Mouse (Mus musculus): ENCODE measurements at regions not wholly inside any gene's neighbourhood (a gene's known extent, or its start where the extent isn't known, plus 50 kb on each side); places are given as distances from the start of the nearest gene placed in this dataset.

DNA sequence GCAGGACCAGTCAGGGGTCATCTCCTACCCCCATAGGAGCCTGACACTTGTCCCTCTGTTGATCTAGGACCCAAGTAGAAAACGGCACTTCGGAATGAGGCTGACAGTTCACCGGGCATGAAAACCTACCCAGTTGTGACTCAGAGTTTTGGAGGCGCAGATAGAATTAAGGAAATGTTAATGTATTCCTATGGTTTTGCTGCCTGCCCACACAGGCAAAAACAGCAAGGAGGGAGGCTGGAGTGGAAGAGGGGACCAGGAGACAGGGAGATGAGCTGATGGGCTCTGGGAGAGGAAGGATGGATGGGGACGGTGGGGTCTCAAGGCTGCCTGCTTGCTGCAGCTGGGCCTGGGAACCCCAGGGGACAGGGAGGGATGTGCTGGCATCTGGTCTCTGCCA lies 210.1 kb upstream of the Gm4791 start:
- Histone ChIP-seq H3K4me1 (ENCODE audit: control insufficient read depth in 1 of 2, insufficient read depth in 2 of 2, low read length in 2 of 2) (no peaks in the 10 kb centered on the region), H3K79me2 (ENCODE audit: control insufficient read depth, insufficient read depth, low read length, poor library complexity) (no peaks in the 10 kb centered on the region), H3K36me3 (ENCODE audit: control insufficient read depth in 1 of 2, insufficient read depth in 2 of 2, low read length in 2 of 2) (no peaks in the 10 kb centered on the region), H3K4me3 (ENCODE audit: control insufficient read depth in 1 of 2, insufficient read depth in 1 of 2, low read depth in 2 of 2, low read length in 2 of 2) (no peak overlapping the region), H3K27me3 (ENCODE audit: control insufficient read depth in 1 of 2, insufficient read depth in 2 of 2, low read length in 2 of 2) (no peaks in the 10 kb centered on the region), H3K9ac (ENCODE audit: control insufficient read depth, low read depth, low read length, poor library complexity, severe bottlenecking) (no peak overlapping the region), H3K27ac (ENCODE audit: control insufficient read depth, low read depth, low read length) (no peak overlapping the region), H3K9me3 (replicated peaks; ENCODE audit: insufficient read depth, low read length) (no peaks in the 10 kb centered on the region)
- TF ChIP-seq UBTF (IDR thresholded peaks at IDR 0.05; ENCODE audit: borderline replicate concordance, insufficient read depth, low read depth, low read length) (no peak), MAFK (IDR thresholded peaks at IDR 0.05; ENCODE audit: borderline replicate concordance, low read depth, low read length) (no peak), MYB (IDR thresholded peaks at IDR 0.05; ENCODE audit: low read depth, low read length) (no peak), TAL1 (IDR thresholded peaks at IDR 0.05; ENCODE audit: low read length) (no peak), E2F4 (IDR thresholded peaks at IDR 0.05; ENCODE audit: borderline replicate concordance, low read depth, low read length) (no peak), USF1 (IDR thresholded peaks at IDR 0.05; ENCODE audit: low read depth, low read length) (no peak), SIN3A (IDR thresholded peaks at IDR 0.05; ENCODE audit: low read length) (no peak), EP300 (IDR thresholded peaks at IDR 0.05; ENCODE audit: low read depth in 1 of 2, low read length in 2 of 2) (no peak), KAT2A (conservative IDR thresholded peaks at IDR 0.05; ENCODE audit: low read depth, low read length) (no peak), ZNF384 (IDR thresholded peaks at IDR 0.05; ENCODE audit: low read depth, low read length) (no peak), TCF12 (IDR thresholded peaks at IDR 0.05; ENCODE audit: low read depth, low read length) (no peak), USF2 (IDR thresholded peaks at IDR 0.05; ENCODE audit: borderline replicate concordance in 1 of 2, insufficient read depth in 1 of 2, low read depth in 1 of 2, low read length in 2 of 2) (no peak), CTCF (IDR thresholded peaks at IDR 0.05 in 2 of 3, conservative IDR thresholded peaks at IDR 0.05 in 1 of 3; ENCODE audit: control insufficient read depth in 1 of 3, insufficient read depth in 1 of 3, low read depth in 2 of 3, low read length in 3 of 3, poor library complexity in 1 of 3, severe bottlenecking in 1 of 3) (no peak)
- DNase-seq (ENCODE audit: low read depth, low spot score), result no peak

DNA sequence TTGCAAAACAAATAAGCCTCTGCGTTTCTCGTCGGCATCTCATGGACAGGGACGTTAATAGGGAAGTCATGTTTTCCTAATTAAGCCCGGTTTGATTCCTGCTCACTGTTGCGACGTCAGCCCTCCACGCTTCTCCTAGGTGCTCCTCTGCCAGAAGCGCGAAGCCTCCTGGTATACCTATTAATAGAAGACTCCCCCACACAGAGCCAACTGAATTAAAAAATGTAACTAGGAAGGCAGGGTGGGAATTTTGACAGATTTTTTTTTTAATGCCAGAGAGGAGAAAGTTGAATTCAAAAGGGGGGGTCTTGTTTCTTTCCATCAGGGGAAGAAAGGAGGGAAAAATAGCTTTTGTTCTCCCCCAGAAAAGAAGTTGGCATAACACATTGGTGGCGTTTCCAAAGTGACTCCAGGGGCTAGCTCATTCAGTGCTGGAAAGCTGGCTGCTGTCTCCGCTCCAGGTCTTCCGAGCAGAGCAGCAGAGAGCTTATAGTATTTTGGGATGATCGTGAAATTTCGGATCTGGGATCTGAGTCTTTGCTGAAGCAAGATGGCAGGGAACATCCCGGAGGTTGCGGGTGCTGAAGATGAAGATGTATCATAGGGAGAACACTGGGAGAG lies 214.1 kb upstream of the Gm4791 start:
- Histone ChIP-seq H3K27me3 (ENCODE audit: control insufficient read depth in 1 of 2, insufficient read depth in 2 of 2, low read length in 2 of 2) (no peaks in the 10 kb centered on the region), H3K36me3 (ENCODE audit: control insufficient read depth in 1 of 2, insufficient read depth in 2 of 2, low read length in 2 of 2) (no peaks in the 10 kb centered on the region), H3K4me3 (ENCODE audit: control insufficient read depth in 1 of 2, insufficient read depth in 1 of 2, low read depth in 2 of 2, low read length in 2 of 2) (no peak overlapping the region), H3K9ac (ENCODE audit: control insufficient read depth, low read depth, low read length, poor library complexity, severe bottlenecking) (no peak overlapping the region), H3K9me3 (replicated peaks; ENCODE audit: insufficient read depth, low read length) (no peaks in the 10 kb centered on the region), H3K4me1 (ENCODE audit: control insufficient read depth in 1 of 2, insufficient read depth in 2 of 2, low read length in 2 of 2) (no peaks in the 10 kb centered on the region), H3K79me2 (ENCODE audit: control insufficient read depth, insufficient read depth, low read length, poor library complexity) (no peaks in the 10 kb centered on the region), H3K27ac (ENCODE audit: control insufficient read depth, low read depth, low read length) (no peak overlapping the region)
- TF ChIP-seq E2F4 (IDR thresholded peaks at IDR 0.05; ENCODE audit: borderline replicate concordance, low read depth, low read length), result no peak
- TF ChIP-seq MEF2A (IDR thresholded peaks at IDR 0.05; ENCODE audit: extremely low read depth, insufficient replicate concordance, low read depth, low read length, poor library complexity, severe bottlenecking), result no peak
- TF ChIP-seq CHD2 (IDR thresholded peaks at IDR 0.05; ENCODE audit: low read length), result no peak
- no peak for TF ChIP-seq USF2 (IDR thresholded peaks at IDR 0.05; ENCODE audit: borderline replicate concordance in 1 of 2, insufficient read depth in 1 of 2, low read depth in 1 of 2, low read length in 2 of 2)
- TF ChIP-seq POLR2AphosphoS2 (IDR thresholded peaks at IDR 0.05; ENCODE audit: low read length), result no peak
- no peak for TF ChIP-seq JUND (IDR thresholded peaks at IDR 0.05; ENCODE audit: low read depth, low read length)
- no peak for TF ChIP-seq ZKSCAN1 (IDR thresholded peaks at IDR 0.05; ENCODE audit: low read depth, low read length)
- no peak for TF ChIP-seq NELFE (IDR thresholded peaks at IDR 0.05; ENCODE audit: low read depth, low read length)
- TF ChIP-seq MAX (IDR thresholded peaks at IDR 0.05; ENCODE audit: low read length), result no peak
- DNase-seq (ENCODE audit: low read depth, low spot score), result no peak

Measured in MEL (cell line).